Mouse (Mus musculus) kidney, adult 2 months (tissue): ENCODE measurements at regions not wholly inside any gene's neighbourhood (a gene's known extent, or its start where the extent isn't known, plus 50 kb on each side); places are given as distances from the start of the nearest gene placed in this dataset.

Source experiments
- DNase-seq: peaks from one replicate; pipeline ENCODE4 v3.0.0; 2021
- H3K27ac ChIP-seq: fragments of 200-500 bp; 2 replicates; pipeline ENCODE4 v1.5.1; 2012; ENCODE audit warnings: low read depth, low read length, control low read depth, inconsistent platforms; ENCODE audit not compliant: insufficient read depth
- H3K27me3 ChIP-seq: fragments of 200-500 bp; replicated peaks from 2 replicates; pipeline ENCODE4 v1.6.1; 2012; ENCODE audit warnings: mild to moderate bottlenecking, moderate library complexity, low read length, inconsistent platforms; ENCODE audit not compliant: control insufficient read depth, insufficient read depth
- H3K36me3 ChIP-seq: fragments of 200-500 bp; 2 replicates; pipeline ENCODE4 v1.6.1; 2012; ENCODE audit warnings: mild to moderate bottlenecking, moderate library complexity, low read length, inconsistent platforms; ENCODE audit not compliant: control insufficient read depth, insufficient read depth
- H3K4me1 ChIP-seq: fragments of 200-500 bp; 2 replicates; pipeline ENCODE4 v1.6.1; 2011; ENCODE audit warnings: low read length; ENCODE audit not compliant: control insufficient read depth, insufficient read depth
- H3K4me3 ChIP-seq: fragments of 200-500 bp; 2 replicates; pipeline ENCODE4 v1.5.1; 2011; ENCODE audit warnings: mild to moderate bottlenecking, low read depth, low read length, control low read depth; ENCODE audit not compliant: insufficient read depth
- CTCF ChIP-seq: fragments of 200-500 bp; conservative IDR thresholded peaks from 2 replicates; pipeline ENCODE4 v1.5.1; 2011; ENCODE audit warnings: low read depth, mild to moderate bottlenecking, control low read depth, low read length, moderate library complexity, mixed read lengths; ENCODE audit not compliant: insufficient read depth, insufficient read length
- POLR2A ChIP-seq: fragments of 200-500 bp; IDR thresholded peaks from one replicate; pipeline ENCODE4 v1.6.1; 2011; ENCODE audit warnings: low read depth, low read length, control low read depth
- WGBS: fragments of 180-500 bp; shearing (Covaris S2); methylation state at CpG from one replicate; pipeline ENCODE4 v1.1.7; 2018; 5-methylcytosine and 5-hydroxymethylcytosine counted together

- DNase-seq = no peak
- TF ChIP-seq POLR2A (no peak), CTCF (no peak)
- WGBS = 42% methylated on average over 12 of the region's 12 CpGs
These were observed 182.8 kb upstream of the Id4 start for GRCm38 (mm10) chr13:48078214-48078613.

GRCm38 (mm10) chr13:48083294-48083693 lies 177.7 kb upstream of the Id4 start:
- 81% methylated on average over 2 of the region's 2 CpGs for WGBS

More at GRCm38 (mm10) chr13:48078214-48078613, 182.8 kb upstream of the Id4 start:
- Histone ChIP-seq H3K4me1 (no peaks in the 10 kb centered on the region), H3K27me3 (no peaks in the 10 kb centered on the region), H3K4me3 (no peak overlapping the region), H3K27ac (no peak overlapping the region), H3K36me3 (no peaks in the 10 kb centered on the region)

GRCm38 (mm10) chr13:48083807-48084206 lies 177.2 kb upstream of the Id4 start:
- Histone ChIP-seq H3K36me3 (no peaks in the 10 kb centered on the region), H3K27me3 (no peaks in the 10 kb centered on the region), H3K27ac (no peak overlapping the region), H3K4me1 (no peaks in the 10 kb centered on the region), H3K4me3 (no peak overlapping the region)
- no peak for DNase-seq
- TF ChIP-seq POLR2A (no peak), CTCF (no peak)

More at GRCm38 (mm10) chr13:48083294-48083693, 177.7 kb upstream of the Id4 start:
- Histone ChIP-seq H3K36me3 (no peaks in the 10 kb centered on the region), H3K27me3 (no peaks in the 10 kb centered on the region), H3K4me1 (no peaks in the 10 kb centered on the region), H3K27ac (no peak overlapping the region), H3K4me3 (no peak overlapping the region)
- no peak for DNase-seq
- no peak for TF ChIP-seq POLR2A
- no peak for TF ChIP-seq CTCF

- Histone ChIP-seq H3K36me3 (no peaks in the 10 kb centered on the region), H3K27ac (no peak overlapping the region), H3K4me1 (no peaks in the 10 kb centered on the region)
These were observed 166.6 kb upstream of the Id4 start for GRCm38 (mm10) chr13:48094275-48095035.

GRCm38 (mm10) chr13:48102156-48102555 lies 158.9 kb upstream of the Id4 start:
- 31% methylated on average over 8 of the region's 8 CpGs for WGBS
- H3K4me3 ChIP-seq = peak overlapping the region; percentile 4; the same call in 1 of the 2 replicates
- H3K27ac ChIP-seq = peak overlapping the region; percentile 48; the same call in 1 of the 2 replicates
- no peaks in the 10 kb centered on the region for H3K27me3 ChIP-seq
- peaks cover 7% of the 10 kb centered on the region for H3K4me1 ChIP-seq
- TF ChIP-seq CTCF (no peak), POLR2A (no peak)
- H3K36me3 ChIP-seq = no peaks in the 10 kb centered on the region
- DNase-seq = peak; percentile 91

More at GRCm38 (mm10) chr13:48094275-48095035, 166.6 kb upstream of the Id4 start:
- TF ChIP-seq POLR2A (no peak), CTCF (no peak)
- WGBS = 81% methylated on average over 16 of the region's 16 CpGs
- no peak overlapping the region for H3K4me3 ChIP-seq
- DNase-seq = no peak
- H3K27me3 ChIP-seq = no peaks in the 10 kb centered on the region

- TF ChIP-seq POLR2A = no peak
- no peak for TF ChIP-seq CTCF
- 27% methylated on average over 7 of the region's 7 CpGs for WGBS
- Histone ChIP-seq H3K4me1 (peaks cover 7% of the 10 kb centered on the region), H3K4me3 (peak overlapping the region; percentile 4; the same call in 1 of the 2 replicates), H3K36me3 (no peaks in the 10 kb centered on the region), H3K27ac (peak overlapping the region; percentile 16; the same call in 1 of the 2 replicates), H3K27me3 (no peaks in the 10 kb centered on the region)
- no peak for DNase-seq
These were observed 158.5 kb upstream of the Id4 start for GRCm38 (mm10) chr13:48102576-48102975.

GRCm38 (mm10) chr13:48104766-48105165 lies 156.3 kb upstream of the Id4 start:
- TF ChIP-seq CTCF (no peak), POLR2A (no peak)
- no peaks in the 10 kb centered on the region for H3K27me3 ChIP-seq
- no peak overlapping the region for H3K4me3 ChIP-seq
- H3K4me1 ChIP-seq = peaks cover 7% of the 10 kb centered on the region
- H3K36me3 ChIP-seq = no peaks in the 10 kb centered on the region
- DNase-seq = no peak
- no peak overlapping the region for H3K27ac ChIP-seq
- 51% methylated on average over 6 of the region's 6 CpGs for WGBS

GRCm38 (mm10) chr13:48106946-48107345 lies 154.1 kb upstream of the Id4 start:
- H3K27ac ChIP-seq = no peak overlapping the region
- H3K36me3 ChIP-seq = no peaks in the 10 kb centered on the region
- WGBS = 60% methylated on average over 5 of the region's 5 CpGs
- no peak for TF ChIP-seq POLR2A
- TF ChIP-seq CTCF = no peak
- DNase-seq = no peak
- H3K4me3 ChIP-seq = no peak overlapping the region
- H3K4me1 ChIP-seq = peaks cover 5% of the 10 kb centered on the region
- H3K27me3 ChIP-seq = no peaks in the 10 kb centered on the region
